Mouse (Mus musculus): ENCODE results near the gene Rab5b. TPM values are rescaled to one million over a fixed set of nuclear protein-coding genes. Genes with fewer than 3 reads are reported as not detected.
"Not testable (repeated sequence)": the region's sequence is repeated elsewhere in the genome, so short reads cannot be mapped to it uniquely, and the experiment has no call there.

The Rab5b gene
- total and polyA plus RNA-seq, 2 experiments from 2014 or later = 99.7 to 127 TPM

GRCm38 (mm10) chr10:128637011-128637410 is 59.1 kb downstream of the Rab5b start:
- Histone ChIP-seq H3K4me1 (ENCODE audit: insufficient read depth, low read length) (no peaks in the 10 kb centered on the region), H3K9ac (replicated peaks; ENCODE audit: low read length) (no peak overlapping the region), H3K27ac (no peak overlapping the region), H3K36me3 (ENCODE audit: insufficient read depth, low read length) (peaks cover 44% of the 10 kb centered on the region), H3K4me3 (ENCODE audit: low read length) (no peak overlapping the region), H3K4me2 (ENCODE audit: low read depth, low read length) (peak overlapping the region; percentile 23; the same call in 1 of the 2 replicates), H3K9me3 (ENCODE audit: low read length) (no peaks in the 10 kb centered on the region), H3K27me3 (ENCODE audit: insufficient read depth, low read length) (no peaks in the 10 kb centered on the region)
- WGBS = 13% methylated on average over 11 of the region's 11 CpGs
- no peak for TF ChIP-seq CTCF (IDR thresholded peaks at IDR 0.05; ENCODE audit: low read depth)
- DNase-seq (ENCODE audit: low spot score) = no peak
- no peak for ATAC-seq

DNA sequence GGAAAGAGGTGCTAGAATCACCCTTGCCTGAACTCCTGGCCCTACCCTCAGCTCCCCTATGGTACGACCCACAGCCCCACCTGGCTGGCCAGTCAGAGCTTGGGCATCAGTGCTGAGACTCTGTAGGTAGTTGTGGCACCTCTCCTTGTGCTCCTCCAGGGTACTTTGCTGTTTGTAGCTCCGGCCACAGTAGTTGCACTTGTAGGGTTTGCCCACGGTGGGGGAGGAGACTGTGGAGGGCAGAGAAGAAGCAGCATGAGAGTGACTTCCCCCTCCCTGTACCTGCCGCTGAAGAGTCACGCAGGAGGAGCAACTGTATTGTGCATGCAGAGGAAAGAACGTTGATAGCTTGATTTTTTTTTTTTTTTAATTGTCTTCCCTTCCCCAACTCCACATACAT is 59.5 kb downstream of the Rab5b start:
- Histone ChIP-seq H3K9me3 (ENCODE audit: low read length) (no peaks in the 10 kb centered on the region), H3K4me1 (ENCODE audit: insufficient read depth, low read length) (no peaks in the 10 kb centered on the region), H3K4me2 (ENCODE audit: low read depth, low read length) (peak overlapping the region; percentile 23; the same call in 1 of the 2 replicates), H3K27ac (no peak overlapping the region), H3K4me3 (ENCODE audit: low read length) (no peak overlapping the region), H3K9ac (replicated peaks; ENCODE audit: low read length) (no peak overlapping the region), H3K27me3 (ENCODE audit: insufficient read depth, low read length) (no peaks in the 10 kb centered on the region), H3K36me3 (ENCODE audit: insufficient read depth, low read length) (peaks cover 44% of the 10 kb centered on the region)
- WGBS = 47% methylated on average over 6 of the region's 6 CpGs
- no peak for DNase-seq (ENCODE audit: low spot score)
- no peak for TF ChIP-seq CTCF (IDR thresholded peaks at IDR 0.05; ENCODE audit: low read depth)
- ATAC-seq = no peak

GRCm38 (mm10) chr10:128635697-128636096 is 60.4 kb downstream of the Rab5b start:
- no peaks in the 10 kb centered on the region for H3K4me1 ChIP-seq (ENCODE audit: insufficient read depth, low read length)
- no peaks in the 10 kb centered on the region for H3K9me3 ChIP-seq (ENCODE audit: low read length)
- H3K27me3 ChIP-seq (ENCODE audit: insufficient read depth, low read length) = no peaks in the 10 kb centered on the region
- 96% methylated on average over 13 of the region's 13 CpGs for WGBS
- no peak overlapping the region for H3K27ac ChIP-seq
- H3K4me2 ChIP-seq (ENCODE audit: low read depth, low read length) = no peak overlapping the region
- no peak overlapping the region for H3K9ac ChIP-seq (replicated peaks; ENCODE audit: low read length)
- ATAC-seq (no peak), DNase-seq (ENCODE audit: low spot score) (no peak)
- H3K4me3 ChIP-seq (ENCODE audit: low read length) = no peak overlapping the region
- H3K36me3 ChIP-seq (ENCODE audit: insufficient read depth, low read length) = peaks cover 36% of the 10 kb centered on the region
- TF ChIP-seq CTCF (IDR thresholded peaks at IDR 0.05; ENCODE audit: low read depth) = no peak

DNA sequence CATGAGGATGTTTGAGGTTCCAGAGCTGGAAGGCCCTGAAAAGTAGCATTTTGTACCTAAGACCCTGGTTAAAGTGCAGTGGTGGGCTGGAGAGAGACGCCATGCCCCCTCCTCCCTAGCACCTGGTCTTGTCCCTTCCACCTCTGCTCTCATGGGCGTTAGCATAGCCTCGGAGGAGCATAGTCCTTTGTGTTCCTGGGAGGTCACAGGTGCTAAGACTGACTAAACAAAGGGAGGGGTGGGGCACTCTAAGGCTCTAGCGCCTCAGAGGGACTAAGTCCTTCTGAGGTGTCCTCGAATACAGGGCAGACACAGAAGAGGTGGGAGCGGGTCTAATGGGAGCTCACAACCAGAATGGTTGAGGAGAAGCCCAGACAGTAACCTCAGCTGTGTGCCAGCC is 64.5 kb downstream of the Rab5b start:
- H3K4me2 ChIP-seq (ENCODE audit: low read depth, low read length) = no peak overlapping the region
- H3K9ac ChIP-seq (replicated peaks; ENCODE audit: low read length) = no peak overlapping the region
- no peak for DNase-seq (ENCODE audit: low spot score)
- H3K27me3 ChIP-seq (ENCODE audit: insufficient read depth, low read length) = no peaks in the 10 kb centered on the region
- no peak for TF ChIP-seq CTCF (IDR thresholded peaks at IDR 0.05; ENCODE audit: low read depth)
- no peak for ATAC-seq
- H3K4me3 ChIP-seq (ENCODE audit: low read length) = no peak overlapping the region
- no peak overlapping the region for H3K27ac ChIP-seq
- no peaks in the 10 kb centered on the region for H3K4me1 ChIP-seq (ENCODE audit: insufficient read depth, low read length)
- no peaks in the 10 kb centered on the region for H3K9me3 ChIP-seq (ENCODE audit: low read length)
- H3K36me3 ChIP-seq (ENCODE audit: insufficient read depth, low read length) = peaks cover 26% of the 10 kb centered on the region
- 25% methylated on average over 6 of the region's 6 CpGs for whole genome bisulfite sequencing

GRCm38 (mm10) chr10:128630306-128630705 is 65.8 kb downstream of the Rab5b start:
- not testable (repeated sequence) for ATAC-seq; H3K4me2 ChIP-seq (ENCODE audit: low read depth, low read length); H3K4me3 ChIP-seq (ENCODE audit: low read length); H3K27ac ChIP-seq; DNase-seq (ENCODE audit: low spot score); H3K9me3 ChIP-seq (ENCODE audit: low read length); H3K9ac ChIP-seq (replicated peaks; ENCODE audit: low read length); H3K27me3 ChIP-seq (ENCODE audit: insufficient read depth, low read length); H3K4me1 ChIP-seq (ENCODE audit: insufficient read depth, low read length)
- WGBS = 86% methylated on average over 5 of the region's 5 CpGs
- H3K36me3 ChIP-seq (ENCODE audit: insufficient read depth, low read length) = peaks cover 16% of the 10 kb centered on the region; the same call in 1 of the 2 replicates

- TF ChIP-seq CTCF (IDR thresholded peaks at IDR 0.05; ENCODE audit: low read depth) = no peak
- H3K9ac ChIP-seq (replicated peaks; ENCODE audit: low read length) = no peak overlapping the region
- H3K9me3 ChIP-seq (ENCODE audit: low read length) = no peaks in the 10 kb centered on the region
- DNase-seq (ENCODE audit: low spot score) (no peak), ATAC-seq (no peak)
- peaks cover 10% of the 10 kb centered on the region; the same call in 1 of the 2 replicates for H3K36me3 ChIP-seq (ENCODE audit: insufficient read depth, low read length)
- no peaks in the 10 kb centered on the region for H3K4me1 ChIP-seq (ENCODE audit: insufficient read depth, low read length)
- H3K27ac ChIP-seq = no peak overlapping the region
- no peak overlapping the region for H3K4me2 ChIP-seq (ENCODE audit: low read depth, low read length)
- H3K27me3 ChIP-seq (ENCODE audit: insufficient read depth, low read length) = no peaks in the 10 kb centered on the region
- 64% methylated on average over 2 of the region's 2 CpGs for WGBS
- H3K4me3 ChIP-seq (ENCODE audit: low read length) = no peak overlapping the region
These were observed 66.3 kb downstream of the Rab5b start for GRCm38 (mm10) chr10:128629746-128630145.

- Histone ChIP-seq H3K27me3 (ENCODE audit: insufficient read depth, low read length) (no peaks in the 10 kb centered on the region), H3K9ac (replicated peaks; ENCODE audit: low read length) (no peak overlapping the region), H3K27ac (peak overlapping the region; percentile 83; the same call in 1 of the 2 replicates), H3K36me3 (ENCODE audit: insufficient read depth, low read length) (peaks cover 6% of the 10 kb centered on the region), H3K4me2 (ENCODE audit: low read depth, low read length) (no peak overlapping the region), H3K9me3 (ENCODE audit: low read length) (no peaks in the 10 kb centered on the region), H3K4me3 (ENCODE audit: low read length) (no peak overlapping the region), H3K4me1 (ENCODE audit: insufficient read depth, low read length) (no peaks in the 10 kb centered on the region)
- 87% methylated on average over 10 of the region's 10 CpGs for WGBS
- no peak for TF ChIP-seq CTCF (IDR thresholded peaks at IDR 0.05; ENCODE audit: low read depth)
- no peak for DNase-seq (ENCODE audit: low spot score)
- ATAC-seq = no peak
These were observed 68.4 kb downstream of the Rab5b start for GRCm38 (mm10) chr10:128627398-128628317.

Other genes with a start within 250 kb of the Rab5b start
- 174 and 181 TPM in 2 replicates for gene Smarcc2, start 237.0 kb downstream of the Rab5b start, total RNA-seq (2014; rRNA removed)
- 112 and 120 TPM in 2 replicates for gene Smarcc2, start 237.0 kb downstream of the Rab5b start, polyA plus RNA-seq (2015; fragmentation: Nextera tagmentation; extraction: Ambion mirVana)
- 565 and 585 TPM in 2 replicates for gene Myl6, start 202.1 kb downstream of the Rab5b start, total RNA-seq (2014; rRNA removed)
- 1,081 and 1,089 TPM in 2 replicates for gene Myl6, start 202.1 kb downstream of the Rab5b start, polyA plus RNA-seq (2015; fragmentation: Nextera tagmentation; extraction: Ambion mirVana)
- 27.1 and 34.6 TPM in 2 replicates for gene Myl6b, start 197.6 kb downstream of the Rab5b start, total RNA-seq (2014; rRNA removed)
- 4.2 and 4.9 TPM in 2 replicates for gene Myl6b, start 197.6 kb downstream of the Rab5b start, polyA plus RNA-seq (2015; fragmentation: Nextera tagmentation; extraction: Ambion mirVana)
- gene Esyt1, start 170.4 kb downstream of the Rab5b start, total RNA-seq (2014; rRNA removed) = 22.9 and 29.0 TPM in 2 replicates
- 13.3 TPM in 2 replicates for gene Esyt1, start 170.4 kb downstream of the Rab5b start, polyA plus RNA-seq (2015; fragmentation: Nextera tagmentation; extraction: Ambion mirVana)
- 19.3 and 19.4 TPM in 2 replicates for gene Zc3h10, start 148.5 kb downstream of the Rab5b start, total RNA-seq (2014; rRNA removed)
- gene Zc3h10, start 148.5 kb downstream of the Rab5b start, polyA plus RNA-seq (2015; fragmentation: Nextera tagmentation; extraction: Ambion mirVana) = 12.5 and 13.8 TPM in 2 replicates
- 412 and 501 TPM in 2 replicates for gene Rpl41, start 147.0 kb downstream of the Rab5b start, total RNA-seq (2014; rRNA removed)
- 2,609 and 2,618 TPM in 2 replicates for gene Rpl41, start 147.0 kb downstream of the Rab5b start, polyA plus RNA-seq (2015; fragmentation: Nextera tagmentation; extraction: Ambion mirVana)
- 48.0 and 61.2 TPM in 2 replicates for gene Pa2g4, start 130.3 kb downstream of the Rab5b start, total RNA-seq (2014; rRNA removed)
- gene Pa2g4, start 130.3 kb downstream of the Rab5b start, polyA plus RNA-seq (2015; fragmentation: Nextera tagmentation; extraction: Ambion mirVana) = 114 and 117 TPM in 2 replicates
- gene Erbb3, start 106.6 kb downstream of the Rab5b start, total RNA-seq (2014; rRNA removed) = 1.3 and 1.7 TPM in 2 replicates
- 0.64 and 0.65 TPM in 2 replicates for gene Erbb3, start 106.6 kb downstream of the Rab5b start, polyA plus RNA-seq (2015; fragmentation: Nextera tagmentation; extraction: Ambion mirVana)
- 1,199 and 1,407 TPM in 2 replicates for gene Rps26, start 69.5 kb downstream of the Rab5b start, total RNA-seq (2014; rRNA removed)
- gene Rps26, start 69.5 kb downstream of the Rab5b start, polyA plus RNA-seq (2015; fragmentation: Nextera tagmentation; extraction: Ambion mirVana) = 399 and 422 TPM in 2 replicates
- gene Ikzf4, start 50.3 kb downstream of the Rab5b start, total RNA-seq (2014; rRNA removed) = 11.0 and 90.5 TPM in 2 replicates
- gene Ikzf4, start 50.3 kb downstream of the Rab5b start, polyA plus RNA-seq (2015; fragmentation: Nextera tagmentation; extraction: Ambion mirVana) = 8.6 and 9.8 TPM in 2 replicates
- gene Suox, start 22.2 kb downstream of the Rab5b start, total RNA-seq (2014; rRNA removed) = 15.3 and 15.5 TPM in 2 replicates
- 10.3 and 10.9 TPM in 2 replicates for gene Suox, start 22.2 kb downstream of the Rab5b start, polyA plus RNA-seq (2015; fragmentation: Nextera tagmentation; extraction: Ambion mirVana)
- gene Pmel, start 7.9 kb upstream of the Rab5b start, total RNA-seq (2014; rRNA removed) = 0.63 and 1.0 TPM in 2 replicates
- gene Pmel, start 7.9 kb upstream of the Rab5b start, polyA plus RNA-seq (2015; fragmentation: Nextera tagmentation; extraction: Ambion mirVana) = 1.0 and 1.4 TPM in 2 replicates
- 17.5 and 21.2 TPM in 2 replicates for gene Cdk2, start 8.8 kb upstream of the Rab5b start, total RNA-seq (2014; rRNA removed)
- gene Cdk2, start 8.8 kb upstream of the Rab5b start, polyA plus RNA-seq (2015; fragmentation: Nextera tagmentation; extraction: Ambion mirVana) = 16.6 and 17.7 TPM in 2 replicates
- gene Dgka, start 48.6 kb upstream of the Rab5b start, total RNA-seq (2014; rRNA removed) = 6.2 and 6.6 TPM in 2 replicates
- 6.2 and 6.7 TPM in 2 replicates for gene Dgka, start 48.6 kb upstream of the Rab5b start, polyA plus RNA-seq (2015; fragmentation: Nextera tagmentation; extraction: Ambion mirVana)
- 45.6 and 47.4 TPM in 2 replicates for gene Pym1, start 51.6 kb upstream of the Rab5b start, total RNA-seq (2014; rRNA removed)
- 51.0 and 51.5 TPM in 2 replicates for gene Pym1, start 51.6 kb upstream of the Rab5b start, polyA plus RNA-seq (2015; fragmentation: Nextera tagmentation; extraction: Ambion mirVana)
- 0.52 and 2.8 TPM in 2 replicates for gene Mmp19, start 94.6 kb upstream of the Rab5b start, total RNA-seq (2014; rRNA removed)
- 0.59 and 0.61 TPM in 2 replicates for gene Mmp19, start 94.6 kb upstream of the Rab5b start, polyA plus RNA-seq (2015; fragmentation: Nextera tagmentation; extraction: Ambion mirVana)
- gene Dnajc14, start 107.8 kb upstream of the Rab5b start, total RNA-seq (2014; rRNA removed) = 28.6 and 30.9 TPM in 2 replicates
- 32.7 and 37.0 TPM in 2 replicates for gene Dnajc14, start 107.8 kb upstream of the Rab5b start, polyA plus RNA-seq (2015; fragmentation: Nextera tagmentation; extraction: Ambion mirVana)
- gene Tmem198b, start 108.1 kb upstream of the Rab5b start, total RNA-seq (2014; rRNA removed) = 26.5 and 27.3 TPM in 2 replicates
- gene Tmem198b, start 108.1 kb upstream of the Rab5b start, polyA plus RNA-seq (2015; fragmentation: Nextera tagmentation; extraction: Ambion mirVana) = 18.8 and 18.9 TPM in 2 replicates
- 19.4 and 24.3 TPM in 2 replicates for gene Sarnp, start 121.1 kb upstream of the Rab5b start, total RNA-seq (2014; rRNA removed)
- 126 and 143 TPM in 2 replicates for gene Sarnp, start 121.1 kb upstream of the Rab5b start, polyA plus RNA-seq (2015; fragmentation: Nextera tagmentation; extraction: Ambion mirVana)
- 12.0 and 23.1 TPM in 2 replicates for gene Ormdl2, start 125.4 kb upstream of the Rab5b start, total RNA-seq (2014; rRNA removed)
- 23.8 and 24.8 TPM in 2 replicates for gene Ormdl2, start 125.4 kb upstream of the Rab5b start, polyA plus RNA-seq (2015; fragmentation: Nextera tagmentation; extraction: Ambion mirVana)
- 15.9 and 18.8 TPM in 2 replicates for gene Gdf11, start 195.5 kb upstream of the Rab5b start, total RNA-seq (2014; rRNA removed)
- gene Gdf11, start 195.5 kb upstream of the Rab5b start, polyA plus RNA-seq (2015; fragmentation: Nextera tagmentation; extraction: Ambion mirVana) = 6.7 and 7.6 TPM in 2 replicates
- gene Cd63, start 204.7 kb upstream of the Rab5b start, total RNA-seq (2014; rRNA removed) = 35.2 and 40.9 TPM in 2 replicates
- 417 and 436 TPM in 2 replicates for gene Cd63, start 204.7 kb upstream of the Rab5b start, polyA plus RNA-seq (2015; fragmentation: Nextera tagmentation; extraction: Ambion mirVana)
- 22.6 and 24.8 TPM in 2 replicates for gene Rdh5, start 226.6 kb upstream of the Rab5b start, total RNA-seq (2014; rRNA removed)
- gene Rdh5, start 226.6 kb upstream of the Rab5b start, polyA plus RNA-seq (2015; fragmentation: Nextera tagmentation; extraction: Ambion mirVana) = 21.0 and 29.2 TPM in 2 replicates
- gene Bloc1s1, start 227.8 kb upstream of the Rab5b start, total RNA-seq (2014; rRNA removed) = 70.9 and 97.6 TPM in 2 replicates
- gene Bloc1s1, start 227.8 kb upstream of the Rab5b start, polyA plus RNA-seq (2015; fragmentation: Nextera tagmentation; extraction: Ambion mirVana) = 292 and 298 TPM in 2 replicates
- 29.0 and 30.6 TPM in 2 replicates for gene Itga7, start 237.6 kb upstream of the Rab5b start, total RNA-seq (2014; rRNA removed)
- 15.1 and 16.9 TPM in 2 replicates for gene Itga7, start 237.6 kb upstream of the Rab5b start, polyA plus RNA-seq (2015; fragmentation: Nextera tagmentation; extraction: Ambion mirVana)

All from hindbrain, postnatal 0 days (tissue).